Mouse (Mus musculus): ENCODE measurements around the gene Cxcl5.

Gene Cxcl5

GRCm38 (mm10) chr5:90759077-90760065, at the start of gene Cxcl5:
TSS of gene Cxcl5 (plus strand) at chr5:90759360.
- in situ Hi-C loops (cut with MseI, MboI) = no loop called here

GRCm38 (mm10) chr5:90711409-90711808, 47.8 kb upstream of the Cxcl5 start:
- in situ Hi-C loops (cut with MseI, MboI) = no loop called here

- in situ Hi-C loops (cut with MseI, MboI) = no loop called here
These were observed 41.2 kb upstream of the Cxcl5 start for GRCm38 (mm10) chr5:90717937-90718336.

DNA sequence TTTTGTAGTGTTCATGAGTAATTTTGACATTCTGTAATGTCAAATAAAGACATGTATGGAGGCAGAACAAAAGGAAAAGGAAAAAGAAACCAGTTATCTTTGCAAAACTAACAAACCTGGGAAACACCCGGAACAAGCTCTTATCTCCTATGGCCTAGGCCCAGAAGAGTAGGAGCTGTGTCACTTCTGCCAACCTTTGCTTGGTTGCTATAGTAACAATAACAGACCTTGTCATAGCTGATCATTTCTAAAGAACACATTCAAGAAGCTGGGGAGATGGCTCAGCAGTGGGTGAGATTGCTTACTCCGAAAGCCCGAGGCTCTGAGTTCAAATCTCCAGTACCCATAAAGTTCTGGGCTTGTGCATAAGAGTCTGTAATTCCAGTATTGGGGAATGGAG, 36.5 kb upstream of the Cxcl5 start:
- in situ Hi-C loops (cut with MseI, MboI) = no loop called here

DNA sequence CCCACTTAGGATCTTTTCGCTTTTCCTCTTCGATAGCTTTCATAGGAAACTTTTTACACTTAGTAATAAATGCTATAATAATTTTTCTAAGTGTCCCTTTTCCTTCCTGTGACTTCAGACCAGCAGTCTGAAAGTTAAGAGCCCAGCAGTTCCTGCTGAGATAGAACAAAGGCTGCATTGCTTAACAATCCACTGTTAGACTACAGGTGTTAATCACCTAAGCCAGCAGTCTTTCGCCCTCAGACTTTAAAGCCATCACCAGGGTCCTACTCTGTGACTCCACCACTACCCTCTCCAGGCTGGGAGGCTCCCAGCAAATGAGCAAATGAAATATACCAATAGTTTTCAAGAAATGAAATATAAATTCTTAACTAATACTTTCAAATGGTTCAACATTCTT, 30.9 kb upstream of the Cxcl5 start:
- in situ Hi-C loops (cut with MseI, MboI) = no loop called here

DNA sequence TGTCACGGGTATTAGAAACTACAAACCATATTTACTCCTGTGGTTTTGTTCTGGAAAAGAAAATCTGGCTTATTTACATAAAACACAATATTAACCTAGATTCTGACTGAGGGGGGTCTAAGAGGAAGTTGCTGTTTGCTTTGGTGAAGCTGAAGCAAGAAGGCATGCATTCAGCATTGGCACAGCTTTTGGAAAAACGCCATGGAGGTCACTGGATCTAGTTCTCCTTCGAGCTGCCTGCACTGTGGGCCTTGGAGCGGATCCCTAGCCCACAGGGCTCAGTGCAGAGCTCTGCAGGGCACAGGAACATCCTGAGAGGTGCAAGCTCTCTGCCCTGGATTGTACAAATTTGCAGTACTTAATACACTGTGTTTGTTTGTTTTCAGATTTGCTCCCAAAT, 27.7 kb upstream of the Cxcl5 start:
- in situ Hi-C loops (cut with MseI, MboI) = no loop called here

DNA sequence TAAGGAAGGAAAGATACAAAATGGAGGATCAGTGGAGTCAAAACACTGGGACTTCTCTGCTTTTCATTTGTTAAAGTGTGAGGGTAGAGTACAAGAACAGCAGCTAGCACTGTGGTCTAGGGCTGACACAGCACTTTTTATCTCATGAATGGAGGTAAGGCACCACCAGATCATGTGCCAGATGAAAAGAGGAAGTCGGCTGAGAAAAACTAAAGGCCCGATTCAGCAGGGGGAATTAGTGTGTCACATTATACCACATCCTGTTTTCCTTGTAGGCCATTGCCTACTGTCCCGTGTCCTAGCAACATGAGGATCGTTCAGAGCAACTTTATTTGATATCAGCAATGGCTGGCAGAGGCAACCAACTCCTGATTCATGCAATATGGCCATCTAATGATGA, 17.1 kb upstream of the Cxcl5 start:
- in situ Hi-C loops (cut with MseI, MboI) = no loop called here

DNA sequence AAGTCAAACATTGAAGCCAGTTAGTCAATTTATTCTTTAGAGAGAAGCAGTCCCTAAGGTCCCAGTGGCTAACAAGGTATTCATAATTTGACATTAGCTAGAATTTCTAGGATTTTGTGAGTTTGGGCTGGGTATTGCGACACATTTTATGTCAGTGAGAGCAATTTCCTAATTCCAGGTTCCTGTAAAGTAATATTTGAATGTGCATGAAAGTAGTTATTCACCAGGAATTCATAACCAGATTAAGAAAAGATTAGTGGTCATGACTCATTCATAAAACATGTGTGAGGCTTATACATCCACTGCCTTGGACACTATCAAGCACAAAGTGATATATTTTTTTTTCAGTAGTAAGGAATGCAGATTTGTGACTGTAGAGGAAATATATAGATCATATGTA, 5.2 kb upstream of the Cxcl5 start:
- in situ Hi-C loops (cut with MseI, MboI) = no loop called here

DNA sequence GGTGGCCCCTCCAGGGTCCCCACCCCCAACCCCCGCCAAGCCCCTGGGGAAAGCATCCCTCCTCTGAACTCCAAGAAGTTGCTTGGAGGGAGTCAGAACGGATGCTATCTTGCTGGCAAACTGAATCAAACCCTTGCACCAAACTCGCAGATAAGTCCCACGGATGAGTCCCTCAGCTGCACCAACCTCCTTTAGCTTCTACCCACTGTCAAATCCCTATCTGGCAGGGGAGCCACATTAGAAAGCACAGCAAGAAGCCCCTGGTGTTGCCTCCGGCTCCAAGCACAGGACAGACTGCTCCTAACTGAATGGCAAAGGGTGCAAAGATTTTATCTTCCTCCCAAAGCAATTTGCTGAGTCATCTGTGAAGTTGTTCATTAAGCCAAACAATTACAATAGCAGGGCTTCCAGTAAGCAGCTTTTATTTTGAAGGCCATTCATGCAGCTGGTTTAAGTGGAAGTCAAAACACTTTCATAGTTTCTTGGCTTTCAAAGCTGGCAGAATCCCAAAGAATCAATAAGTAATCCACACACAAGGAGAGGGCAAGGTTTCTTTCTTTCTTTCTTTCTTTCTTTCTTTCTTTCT, 1.0 kb upstream of the Cxcl5 start:
- in situ Hi-C loops (cut with MseI, MboI) = no loop called here

- in situ Hi-C loops (cut with MseI, MboI) = no loop called here
These were observed 1.1 kb downstream of the Cxcl5 start for GRCm38 (mm10) chr5:90760303-90760702.

DNA sequence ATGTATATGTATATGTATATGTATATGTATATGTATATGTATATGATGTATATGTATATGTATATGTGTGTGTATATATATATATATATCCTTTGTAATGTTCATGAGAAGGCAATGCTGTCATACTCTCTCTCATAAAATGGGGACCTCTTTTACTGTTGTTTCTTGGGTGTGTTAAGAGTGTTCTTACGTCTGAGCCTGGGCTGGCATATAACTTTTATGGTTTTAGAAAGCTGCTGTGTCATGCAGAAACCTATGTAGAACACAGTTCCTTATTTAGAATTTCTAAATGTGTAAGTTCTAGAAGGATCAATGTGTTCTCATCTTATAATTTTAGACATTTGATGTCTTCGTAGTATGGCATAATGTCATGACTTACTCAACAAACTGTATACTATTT, 1.7 kb downstream of the Cxcl5 start:
- in situ Hi-C loops (cut with MseI, MboI) = no loop called here

GRCm38 (mm10) chr5:90761834-90762233, 2.7 kb downstream of the Cxcl5 start:
- in situ Hi-C loops (cut with MseI, MboI) = no loop called here

DNA sequence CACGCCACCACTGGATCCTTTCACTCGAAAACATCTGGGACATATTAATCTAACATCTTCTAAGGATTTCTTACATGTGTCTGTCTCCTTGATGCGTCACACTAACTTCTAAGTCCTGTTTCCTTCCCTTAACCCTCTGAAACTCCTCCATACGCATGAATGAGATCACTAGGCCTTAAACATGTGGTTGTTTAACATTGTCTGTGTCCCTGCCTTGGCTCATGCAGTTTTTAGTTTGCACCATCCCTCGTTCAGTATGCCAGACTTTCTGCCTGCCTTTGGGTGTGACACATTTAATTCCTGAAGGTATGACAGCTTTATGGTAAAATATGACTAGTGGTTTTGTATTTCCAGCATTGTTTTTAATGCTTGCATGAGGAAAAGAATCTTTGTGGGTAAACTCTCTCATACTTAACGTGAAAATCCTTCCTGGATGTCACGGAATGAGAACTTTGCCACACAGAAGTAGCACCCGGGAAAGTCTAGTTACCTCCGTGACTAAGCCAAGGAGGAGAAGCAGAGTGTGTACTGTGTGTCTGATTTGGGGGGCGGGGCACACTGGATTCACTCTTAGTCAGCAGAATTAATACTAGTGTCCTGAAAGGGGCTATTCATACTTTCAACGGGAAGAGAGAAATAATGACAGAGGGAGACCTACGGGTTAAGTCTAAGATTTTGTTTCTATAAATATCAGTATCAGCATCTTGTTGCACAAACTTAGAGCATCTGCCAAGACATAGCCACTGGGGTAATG, 4.9 kb downstream of the Cxcl5 start:
- in situ Hi-C loops (cut with MseI, MboI) = no loop called here

GRCm38 (mm10) chr5:90765821-90766606, 6.9 kb downstream of the Cxcl5 start:
- in situ Hi-C loops (cut with MseI, MboI) = no loop called here

- in situ Hi-C loops (cut with MseI, MboI) = no loop called here
These were observed 9.1 kb downstream of the Cxcl5 start, which contains the start of gene Ppbp for GRCm38 (mm10) chr5:90768218-90768617. TSS of gene Ppbp (plus strand) at chr5:90768518.

DNA sequence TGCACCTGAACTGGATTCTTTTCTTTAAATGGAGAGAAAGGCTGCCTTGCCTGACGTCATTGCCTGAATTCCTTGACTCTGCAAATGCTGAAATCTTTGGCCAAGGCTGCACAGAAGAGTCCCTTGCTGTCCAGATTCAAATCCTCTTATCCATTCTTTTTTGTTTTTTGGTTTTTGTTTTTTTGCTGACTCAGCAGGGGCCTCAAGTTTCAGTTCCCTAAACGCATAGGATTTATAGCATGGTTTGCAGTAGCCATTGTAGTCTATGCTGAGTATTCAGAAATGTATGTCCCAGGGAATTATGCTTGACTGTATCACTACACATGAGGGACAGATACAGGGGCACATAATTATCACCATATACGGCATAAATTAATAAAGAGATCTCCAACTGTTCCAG, 12.2 kb downstream of the Cxcl5 start:
- in situ Hi-C loops (cut with MseI, MboI) = no loop called here

DNA sequence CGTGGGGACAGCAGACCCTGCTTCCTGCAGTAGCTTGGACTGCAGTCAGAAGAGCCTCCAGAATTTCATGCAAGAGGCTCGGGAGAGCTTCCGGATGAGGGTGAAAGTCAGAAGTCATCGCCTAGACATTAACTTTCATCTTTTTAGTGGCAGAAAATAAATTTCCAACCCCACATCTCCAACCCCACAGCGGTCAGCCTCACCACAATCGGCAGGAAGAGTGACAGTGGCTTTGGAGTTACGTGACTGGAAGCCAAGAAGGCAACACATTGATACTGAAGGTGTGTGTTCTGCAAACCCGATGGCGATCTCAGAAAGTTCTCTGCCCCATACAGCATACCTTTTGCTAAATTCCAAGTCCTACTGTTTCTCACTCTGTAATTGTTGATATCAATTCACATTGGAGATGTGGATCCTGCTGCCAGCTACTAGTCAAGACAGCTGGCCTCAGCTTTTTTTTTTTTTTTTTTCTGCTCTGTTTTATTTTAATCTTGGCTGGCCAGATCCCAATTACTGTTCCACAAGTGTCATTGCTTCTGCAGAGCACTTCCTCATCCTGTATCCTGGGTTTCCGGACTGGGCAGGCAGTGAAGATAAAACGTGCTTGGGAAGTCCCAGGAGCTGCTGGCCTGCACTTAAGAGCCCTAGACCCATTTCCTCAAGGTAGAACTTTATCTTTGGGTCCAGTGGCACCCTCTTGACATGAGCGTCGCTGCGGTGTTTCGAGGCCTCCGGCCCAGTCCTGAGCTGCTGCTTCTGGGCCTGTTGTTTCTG, 12.9 kb downstream of the Cxcl5 start, which contains the start of gene Pf4:
Pf4 (plus strand) TSS at position 556 of the 774 bp plus-strand sequence.
- in situ Hi-C loops (cut with MseI, MboI) = no loop called here

- in situ Hi-C loops (cut with MseI, MboI) = no loop called here
These were observed 16.4 kb downstream of the Cxcl5 start for GRCm38 (mm10) chr5:90775562-90775961.

DNA sequence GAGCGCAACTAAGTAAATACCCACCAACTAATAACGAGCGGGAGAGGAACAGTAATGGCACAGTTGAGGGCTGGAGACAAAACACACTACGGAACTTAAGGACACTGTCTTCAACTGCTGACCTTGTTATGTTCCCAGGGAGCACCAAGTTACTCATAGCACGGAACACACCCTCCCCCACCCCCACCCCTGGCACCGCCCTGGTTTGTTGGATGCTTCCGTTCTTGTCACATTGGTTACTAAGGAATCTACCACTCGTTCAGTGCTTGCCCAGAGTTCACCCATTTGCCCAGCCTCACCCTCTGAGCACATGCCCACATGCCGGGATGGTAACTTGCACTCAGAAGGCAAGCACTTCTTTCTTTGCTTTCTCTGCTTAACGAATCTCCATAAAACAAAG, 18.5 kb downstream of the Cxcl5 start:
- in situ Hi-C loops (cut with MseI, MboI) = no loop called here

DNA sequence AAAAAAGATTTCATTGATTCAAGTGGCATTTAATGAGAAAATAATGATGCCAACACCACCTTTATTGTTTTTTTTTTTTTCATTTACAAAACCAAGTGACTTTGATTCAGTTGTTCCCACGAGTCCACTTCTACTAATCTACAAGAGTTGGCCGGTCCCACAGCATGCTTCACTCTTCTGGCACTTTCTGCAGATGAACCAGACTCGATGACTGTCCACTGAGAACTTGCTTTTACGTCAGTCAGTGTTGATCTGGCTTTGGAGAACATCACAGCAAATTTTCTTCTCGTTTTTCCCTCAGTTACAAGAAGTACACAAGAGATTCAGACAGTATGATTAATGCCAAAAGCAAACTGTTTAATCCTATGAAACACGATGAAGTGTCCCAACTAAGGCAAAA, 19.7 kb downstream of the Cxcl5 start:
- in situ Hi-C loops (cut with MseI, MboI) = no loop called here

DNA sequence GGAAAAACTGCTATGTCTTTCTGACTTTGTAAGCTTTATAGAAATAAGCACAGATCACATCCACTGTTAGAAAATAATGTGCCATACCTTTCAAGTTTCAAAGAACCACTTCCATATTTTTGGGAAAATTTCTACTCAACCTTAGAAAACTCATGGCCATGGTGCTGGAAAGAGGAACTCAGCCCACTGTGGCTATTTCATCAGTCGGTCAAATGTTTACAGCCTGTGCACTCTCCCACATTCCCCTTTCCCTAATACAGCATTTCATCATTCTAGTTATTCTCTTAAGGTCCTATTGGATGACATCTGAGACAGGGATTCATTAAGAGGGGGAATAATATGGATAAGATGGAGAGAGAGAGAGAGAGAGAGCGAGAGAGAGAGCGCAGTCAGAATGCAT, 24.5 kb downstream of the Cxcl5 start:
- in situ Hi-C loops (cut with MseI, MboI) = loop anchor here in 1 of 2 experiments (10.0 kb wide), 1 partner anchor 119 kb away; no protein-coding TSS in a partner anchor

All from mouse trophoblast stem cell (cell line).